Mouse (Mus musculus): ENCODE measurements around the gene Rpl34. TPM values are rescaled to one million over a fixed set of nuclear protein-coding genes. Genes with fewer than 3 reads are reported as not detected.
A peak's percentile ranks its signal among the peaks of the same experiment; 100 is the strongest.

Rpl34 gene
- polyA plus RNA-seq, 1 experiment from 2014 or later: 1,078 TPM

DNA sequence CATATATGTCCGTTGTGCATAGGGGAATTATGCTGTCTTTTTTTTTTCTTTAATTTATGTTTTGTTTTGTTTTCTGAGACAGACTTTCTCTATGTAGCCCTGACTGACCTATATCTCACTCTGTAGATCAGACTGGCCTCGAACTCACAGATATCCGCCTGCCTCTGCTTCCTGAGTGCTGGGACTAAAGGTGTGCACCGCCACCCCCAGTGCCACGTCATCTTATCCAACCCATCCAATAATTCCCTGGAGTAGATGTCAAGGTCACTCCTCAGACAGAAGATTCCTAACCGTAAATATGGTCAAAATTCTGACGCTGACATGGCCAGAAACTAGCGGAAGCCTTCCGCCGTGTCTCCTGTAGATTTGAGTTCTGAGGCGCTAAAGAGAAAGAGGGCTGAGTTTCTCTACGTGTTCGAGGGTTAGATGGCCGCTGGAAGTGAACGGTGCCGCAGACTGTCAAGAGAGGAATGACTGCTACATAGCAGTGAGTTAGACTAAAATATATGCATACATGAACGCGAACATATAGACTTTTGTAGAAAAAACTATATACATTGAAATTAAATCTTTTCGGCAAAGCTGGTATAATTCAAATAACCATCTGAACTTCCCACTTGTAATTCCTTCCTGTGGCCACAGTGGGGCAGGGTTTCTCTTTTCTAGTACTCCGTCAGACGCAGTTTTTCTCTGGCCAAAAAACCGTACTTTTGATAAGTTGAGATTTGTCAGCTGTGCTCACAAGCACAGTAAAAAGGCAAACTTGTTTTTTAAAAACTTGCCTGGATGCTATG, 15.2 kb downstream of the Rpl34 start:
- Histone ChIP-seq H3K4me3 (replicated peaks; ENCODE audit: low read depth, low read length) (peak overlapping the region; percentile 27), H3K4me1 (replicated peaks; ENCODE audit: insufficient read depth, low read length) (no peaks in the 10 kb centered on the region), H3K9ac (ENCODE audit: low read depth, low read length) (no peak overlapping the region), H3K27me3 (ENCODE audit: insufficient read depth, low read length) (no peaks in the 10 kb centered on the region), H3K4me2 (ENCODE audit: low read length) (peak overlapping the region; percentile 52), H3K9me3 (replicated peaks; ENCODE audit: low read length) (no peaks in the 10 kb centered on the region), H3K27ac (no peak overlapping the region), H3K36me3 (ENCODE audit: insufficient read depth, low read length) (no peaks in the 10 kb centered on the region)
- ATAC-seq (replicated peaks; ENCODE audit: low FRiP score, low read depth) (no peak), DNase-seq (ENCODE audit: low spot score) (peak; percentile 94)
- TF ChIP-seq CTCF (IDR thresholded peaks at IDR 0.05; ENCODE audit: low read depth): peak; percentile 82
- 11% methylated on average over 22 of the region's 22 CpGs for WGBS

DNA sequence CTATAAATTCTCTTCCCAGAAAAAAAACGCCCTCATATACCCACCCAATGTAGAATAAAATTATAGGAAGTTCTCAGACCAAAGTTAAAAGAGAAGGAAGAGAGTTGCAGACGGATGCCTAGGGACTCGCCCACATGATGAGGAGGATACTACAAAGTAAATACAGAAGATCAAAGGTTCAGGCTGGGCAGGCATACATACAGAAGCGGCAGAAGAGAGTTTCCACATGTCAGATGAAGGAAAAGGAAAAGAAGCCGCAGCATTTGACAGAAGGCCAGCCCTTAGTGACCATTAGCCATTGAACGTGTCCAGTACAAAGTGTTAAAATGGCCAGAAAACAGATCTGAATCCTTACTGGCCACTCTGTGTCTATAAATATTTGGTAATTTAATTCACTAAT, 17.3 kb downstream of the Rpl34 start:
- Histone ChIP-seq H3K27ac (no peak overlapping the region), H3K9ac (ENCODE audit: low read depth, low read length) (no peak overlapping the region), H3K36me3 (ENCODE audit: insufficient read depth, low read length) (no peaks in the 10 kb centered on the region), H3K4me1 (replicated peaks; ENCODE audit: insufficient read depth, low read length) (peaks cover 4% of the 10 kb centered on the region), H3K27me3 (ENCODE audit: insufficient read depth, low read length) (no peaks in the 10 kb centered on the region), H3K9me3 (replicated peaks; ENCODE audit: low read length) (no peaks in the 10 kb centered on the region), H3K4me2 (ENCODE audit: low read length) (no peak overlapping the region), H3K4me3 (replicated peaks; ENCODE audit: low read depth, low read length) (no peak overlapping the region)
- no peak for DNase-seq (ENCODE audit: low spot score)
- WGBS: 37% methylated on average over 6 of the region's 6 CpGs
- no peak for ATAC-seq (replicated peaks; ENCODE audit: low FRiP score, low read depth)
- TF ChIP-seq CTCF (IDR thresholded peaks at IDR 0.05; ENCODE audit: low read depth): no peak

DNA sequence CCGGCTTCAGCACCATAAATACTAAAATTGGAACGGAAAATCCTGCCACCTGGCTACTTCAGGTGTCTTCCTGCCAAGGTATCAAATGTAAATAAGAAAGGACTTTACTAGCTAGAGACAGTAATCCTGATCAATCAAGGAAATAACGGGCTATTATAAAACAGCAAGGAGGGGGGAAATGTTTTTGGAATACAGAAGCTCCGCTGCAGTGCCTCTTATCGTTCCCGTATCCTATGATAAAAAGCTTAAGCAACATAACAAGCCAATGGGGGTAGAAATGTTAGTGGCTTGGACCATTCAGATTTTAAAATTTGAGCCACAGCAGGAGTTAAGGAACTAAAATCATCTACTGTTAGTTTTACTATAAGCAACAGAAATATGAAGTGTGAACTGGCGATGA, 20.1 kb downstream of the Rpl34 start:
- no peak for DNase-seq (ENCODE audit: low spot score)
- Histone ChIP-seq H3K9ac (ENCODE audit: low read depth, low read length) (no peak overlapping the region), H3K4me2 (ENCODE audit: low read length) (peak overlapping the region; percentile 78), H3K27ac (no peak overlapping the region), H3K9me3 (replicated peaks; ENCODE audit: low read length) (no peaks in the 10 kb centered on the region), H3K27me3 (ENCODE audit: insufficient read depth, low read length) (no peaks in the 10 kb centered on the region), H3K36me3 (ENCODE audit: insufficient read depth, low read length) (0 out of 2 replicates have a peak, but pooled peaks cover under 1% of the 10 kb centered on the region), H3K4me3 (replicated peaks; ENCODE audit: low read depth, low read length) (no peak overlapping the region), H3K4me1 (replicated peaks; ENCODE audit: insufficient read depth, low read length) (peaks cover 9% of the 10 kb centered on the region)
- ATAC-seq (replicated peaks; ENCODE audit: low FRiP score, low read depth): no peak
- no peak for TF ChIP-seq CTCF (IDR thresholded peaks at IDR 0.05; ENCODE audit: low read depth)
- WGBS: 49% methylated on average over 7 of the region's 7 CpGs

DNA sequence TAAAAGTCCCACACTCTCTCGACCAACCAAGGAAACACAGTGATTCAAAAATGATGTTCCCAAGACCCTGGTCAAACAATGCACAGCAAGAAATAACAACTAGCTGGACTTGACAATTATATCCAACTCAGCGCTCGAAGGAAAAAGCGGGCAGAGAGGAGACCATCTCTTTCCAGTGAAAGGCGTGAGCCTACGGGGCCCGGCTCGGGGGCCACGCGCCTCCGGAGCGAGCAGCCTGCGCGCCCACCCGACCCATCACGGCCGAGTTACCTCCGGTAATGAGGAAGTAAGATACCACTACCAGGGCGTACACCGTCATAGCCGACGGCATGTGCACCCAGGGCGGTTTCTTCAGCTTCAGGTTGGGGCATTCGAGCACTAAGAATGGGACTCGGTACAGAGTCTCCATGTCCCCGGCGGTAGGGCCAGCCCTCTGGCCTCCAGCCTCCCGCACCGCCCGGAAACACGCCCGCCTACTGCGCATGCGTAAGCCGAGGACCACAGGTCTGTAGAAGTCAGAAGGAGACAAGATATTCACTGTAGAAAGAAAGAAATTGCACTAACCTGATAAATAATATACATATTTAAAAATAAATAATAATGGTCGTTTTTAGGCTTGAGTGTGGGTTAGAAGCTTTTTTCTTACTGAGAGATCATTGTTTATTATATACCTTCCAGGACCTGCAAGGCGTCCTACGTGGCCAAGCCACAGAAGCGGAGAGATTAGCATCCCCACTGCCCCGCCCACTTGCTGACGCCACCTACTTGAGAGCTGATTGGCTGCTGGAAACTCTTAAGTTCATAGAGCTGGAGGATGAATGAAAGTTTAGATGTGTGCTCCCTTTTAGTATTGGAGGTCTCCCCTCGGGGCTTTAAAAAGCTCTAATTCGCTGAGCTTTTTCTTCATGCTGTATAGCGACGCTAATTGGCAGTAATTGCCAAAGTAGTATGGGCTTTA, 21.0 kb downstream of the Rpl34 start, which contains the start of gene Ostc:
Ostc (minus strand) TSS at position 478 of the 958 bp plus-strand sequence.
- no peaks in the 10 kb centered on the region for H3K9me3 ChIP-seq (replicated peaks; ENCODE audit: low read length)
- peak within 1 kb of the TSS; percentile 78 for H3K4me2 ChIP-seq (ENCODE audit: low read length)
- ATAC-seq (replicated peaks; ENCODE audit: low FRiP score, low read depth): peak; percentile 96
- peak within 1 kb of the TSS; percentile 79 for H3K9ac ChIP-seq (ENCODE audit: low read depth, low read length)
- H3K4me3 ChIP-seq (replicated peaks; ENCODE audit: low read depth, low read length): peak within 1 kb of the TSS; percentile 87
- WGBS: under 1% methylated on average over 45 of the region's 45 CpGs
- no peak for TF ChIP-seq CTCF (IDR thresholded peaks at IDR 0.05; ENCODE audit: low read depth)
- H3K27me3 ChIP-seq (ENCODE audit: insufficient read depth, low read length): no peaks in the 10 kb centered on the region
- peaks cover 9% of the 10 kb centered on the region for H3K4me1 ChIP-seq (replicated peaks; ENCODE audit: insufficient read depth, low read length)
- H3K27ac ChIP-seq: peak within 1 kb of the TSS; percentile 85
- peak; percentile 99 for DNase-seq (ENCODE audit: low spot score)
- 0 out of 2 replicates have a peak, but pooled peaks cover 3% of the 10 kb centered on the region for H3K36me3 ChIP-seq (ENCODE audit: insufficient read depth, low read length)

DNA sequence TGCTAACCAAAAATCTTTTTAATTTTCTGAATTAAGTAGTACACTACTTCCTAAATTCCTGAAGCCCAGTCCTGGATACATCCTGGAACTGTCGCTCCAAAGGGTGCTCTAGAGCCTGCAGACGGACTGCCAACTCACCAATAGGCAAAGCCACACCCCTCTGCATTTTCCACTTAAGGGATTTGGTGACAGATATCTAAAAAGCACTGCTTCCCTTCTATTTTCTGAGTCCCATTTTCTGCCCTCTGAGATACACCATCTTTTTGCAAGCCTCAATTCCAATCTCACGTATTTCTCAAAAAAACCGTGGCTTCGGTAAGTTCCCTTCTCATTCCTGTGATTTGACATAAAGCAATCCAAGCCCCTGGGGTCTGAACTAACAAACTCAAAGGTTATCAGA, 21.7 kb downstream of the Rpl34 start:
- Histone ChIP-seq H3K27ac (peak overlapping the region; percentile 85), H3K36me3 (ENCODE audit: insufficient read depth, low read length) (0 out of 2 replicates have a peak, but pooled peaks cover 3% of the 10 kb centered on the region), H3K9me3 (replicated peaks; ENCODE audit: low read length) (no peaks in the 10 kb centered on the region), H3K9ac (ENCODE audit: low read depth, low read length) (peak overlapping the region; percentile 79), H3K27me3 (ENCODE audit: insufficient read depth, low read length) (no peaks in the 10 kb centered on the region), H3K4me2 (ENCODE audit: low read length) (peak overlapping the region; percentile 78), H3K4me3 (replicated peaks; ENCODE audit: low read depth, low read length) (peak overlapping the region; percentile 87), H3K4me1 (replicated peaks; ENCODE audit: insufficient read depth, low read length) (peaks cover 9% of the 10 kb centered on the region)
- peak; percentile 46 for DNase-seq (ENCODE audit: low spot score)
- TF ChIP-seq CTCF (IDR thresholded peaks at IDR 0.05; ENCODE audit: low read depth): no peak
- under 1% methylated on average over 5 of the region's 5 CpGs for WGBS
- no peak for ATAC-seq (replicated peaks; ENCODE audit: low FRiP score, low read depth)

DNA sequence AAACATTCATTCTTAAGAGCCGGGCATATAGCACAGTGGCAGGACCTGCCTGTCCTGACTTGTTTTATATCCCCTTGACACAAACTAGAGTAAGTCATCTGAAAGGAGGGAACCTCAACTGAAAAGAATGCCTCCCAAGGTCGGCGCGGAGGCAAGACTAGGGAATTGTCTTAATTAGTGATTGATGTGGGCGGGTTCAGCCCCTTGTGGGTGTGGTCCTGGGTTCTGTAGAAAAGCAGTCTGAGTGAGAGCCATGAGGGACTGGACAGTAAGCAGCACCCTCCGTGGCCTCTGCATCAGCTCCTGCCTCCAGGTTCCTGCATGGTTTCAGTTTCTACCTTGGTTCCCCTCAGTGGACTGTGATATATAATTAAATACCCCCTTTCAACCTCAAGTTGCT, 27.9 kb downstream of the Rpl34 start:
- no peak overlapping the region for H3K4me2 ChIP-seq (ENCODE audit: low read length)
- no peak for TF ChIP-seq CTCF (IDR thresholded peaks at IDR 0.05; ENCODE audit: low read depth)
- H3K27me3 ChIP-seq (ENCODE audit: insufficient read depth, low read length): no peaks in the 10 kb centered on the region
- no peak overlapping the region for H3K27ac ChIP-seq
- H3K4me3 ChIP-seq (replicated peaks; ENCODE audit: low read depth, low read length): no peak overlapping the region
- H3K9ac ChIP-seq (ENCODE audit: low read depth, low read length): no peak overlapping the region
- ATAC-seq (replicated peaks; ENCODE audit: low FRiP score, low read depth): no peak
- H3K36me3 ChIP-seq (ENCODE audit: insufficient read depth, low read length): peaks cover 31% of the 10 kb centered on the region
- H3K9me3 ChIP-seq (replicated peaks; ENCODE audit: low read length): no peaks in the 10 kb centered on the region
- WGBS: 80% methylated on average over 6 of the region's 6 CpGs
- no peak for DNase-seq (ENCODE audit: low spot score)
- no peaks in the 10 kb centered on the region for H3K4me1 ChIP-seq (replicated peaks; ENCODE audit: insufficient read depth, low read length)

Data from kidney, postnatal 0 days (tissue).